Mouse (Mus musculus) myocyte (in vitro differentiated cells): ENCODE data around the gene Smarcc2.

Source experiments
- E2F4 ChIP-seq: IDR thresholded peaks from one replicate; pipeline ENCODE4 v1.6.1; 2011; ENCODE audit warnings: mild to moderate bottlenecking, control low read depth, moderate library complexity; ENCODE audit not compliant: insufficient read depth
- POLR2A ChIP-seq: IDR thresholded peaks from one replicate; pipeline ENCODE4 v1.6.1; 2011; ENCODE audit warnings: low read depth, mild to moderate bottlenecking, control low read depth, moderate library complexity; ENCODE audit not compliant: insufficient read length
- SRF ChIP-seq: IDR thresholded peaks from one replicate; pipeline ENCODE4 v1.6.1; 2011; ENCODE audit warnings: low read depth; ENCODE audit not compliant: control insufficient read depth, insufficient read length

DNA sequence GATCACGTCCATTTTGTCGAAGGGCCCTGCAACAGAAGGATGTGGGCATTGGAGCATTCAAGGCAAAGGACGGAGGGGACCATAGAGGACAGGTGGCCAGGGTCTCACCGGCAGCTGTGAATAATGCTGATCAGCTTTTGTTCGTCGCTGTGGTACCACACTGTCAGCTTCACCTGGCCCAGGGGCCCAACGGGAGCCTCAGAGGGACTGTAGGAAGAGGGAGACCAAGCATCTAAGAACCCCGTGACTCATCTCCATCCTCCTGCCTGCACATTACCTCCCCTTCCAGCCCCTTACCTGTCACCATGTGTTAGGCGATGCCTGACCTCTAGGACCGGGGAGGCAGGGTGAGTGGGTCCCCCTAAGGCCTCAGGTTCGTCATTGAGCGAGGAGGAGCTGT is 52.7 kb downstream of the Smarcc2 start:
- TF ChIP-seq POLR2A: no peak
- TF ChIP-seq E2F4: no peak
- TF ChIP-seq SRF: no peak
